Mouse (Mus musculus) lung, postnatal 0 days (tissue): ENCODE measurements at regions not wholly inside any gene's neighbourhood (a gene's known extent, or its start where the extent isn't known, plus 50 kb on each side); places are given as distances from the start of the nearest gene placed in this dataset.

Experiments used
- CTCF ChIP-seq: IDR thresholded peaks from 2 replicates; pipeline ENCODE4 v1.5.1; 2016; ENCODE audit warnings: antibody characterized with exemption, mild to moderate bottlenecking
- EP300 ChIP-seq: IDR thresholded peaks from 2 replicates; pipeline ENCODE4 v1.6.1; 2016; ENCODE audit warnings: antibody characterized with exemption, mild to moderate bottlenecking, control low read depth

GRCm38 (mm10) chr13:44218266-44218665 is 433.7 kb downstream of the Cd83 start:
- TF ChIP-seq CTCF (no peak), EP300 (no peak)
